Mouse (Mus musculus) spleen, adult 2 months (tissue): Measurements from ENCODE around the gene Ttc19. TPM values are rescaled to one million over a fixed set of nuclear protein-coding genes. Genes with fewer than 3 reads are reported as not detected.
"Not testable (repeated sequence)": the region's sequence is repeated elsewhere in the genome, so short reads cannot be mapped to it uniquely, and the experiment has no call there.

Experiments used
- DNase-seq, 2 experiments: peaks; one replicate each; pipeline versions ENCODE4 v3.0.0 to v3.0.0-alpha.2; 2012 to 2021; ENCODE audit warnings: low spot score in 2 of 2, low read depth in 1 of 2
- H3K27ac ChIP-seq: fragments of 200-500 bp; 2 replicates; pipeline ENCODE4 v1.5.1; 2012; ENCODE audit warnings: low read length, inconsistent platforms; ENCODE audit not compliant: insufficient read depth
- H3K27me3 ChIP-seq: fragments of 200-500 bp; 2 replicates; pipeline ENCODE4 v1.6.1; 2012; ENCODE audit warnings: mild to moderate bottlenecking, moderate library complexity, low read length, inconsistent platforms; ENCODE audit not compliant: control insufficient read depth, insufficient read depth
- H3K36me3 ChIP-seq: fragments of 200-500 bp; 2 replicates; pipeline ENCODE4 v1.6.1; 2012; ENCODE audit warnings: mild to moderate bottlenecking, low read length, inconsistent platforms; ENCODE audit not compliant: control insufficient read depth, insufficient read depth
- H3K4me1 ChIP-seq: fragments of 200-500 bp; 2 replicates; pipeline ENCODE4 v1.6.1; 2011; ENCODE audit warnings: inconsistent platforms; ENCODE audit not compliant: control insufficient read depth, insufficient read depth, insufficient read length
- H3K4me3 ChIP-seq: fragments of 200-500 bp; 2 replicates; pipeline ENCODE4 v1.5.1; 2011; ENCODE audit warnings: mild to moderate bottlenecking, inconsistent platforms; ENCODE audit not compliant: insufficient read depth, insufficient read length; ENCODE audit errors: extremely low read depth
- CTCF ChIP-seq: fragments of 200-500 bp; IDR thresholded peaks from 2 replicates; pipeline ENCODE4 v1.5.1; 2011; ENCODE audit warnings: mild to moderate bottlenecking, inconsistent platforms; ENCODE audit not compliant: insufficient read depth, insufficient read length, insufficient replicate concordance; ENCODE audit errors: extremely low read depth
- POLR2A ChIP-seq: fragments of 200-500 bp; IDR thresholded peaks from 2 replicates; pipeline ENCODE4 v1.6.1; 2011; ENCODE audit warnings: low read depth, low read length, inconsistent platforms
- WGBS: fragments of 180-500 bp; shearing (Covaris S2); methylation state at CpG from one replicate; pipeline ENCODE4 v1.1.7; 2018; 5-methylcytosine and 5-hydroxymethylcytosine counted together
- polyA plus RNA-seq: library from polyadenylated mRNA; depleted of rRNA; stranded (reverse); fragments of >200 nt; gene quantifications from 2 replicates; pipeline ENCODE4 v1.2.3, GENCODE M21; 2012

Ttc19 gene
- polyA plus RNA-seq, 1 experiment, result 4.4 TPM

- Histone ChIP-seq H3K27ac (no peak overlapping the region), H3K36me3 (0 out of 2 replicates have a peak, but pooled peaks cover 1% of the 10 kb centered on the region), H3K4me3 (no peak overlapping the region), H3K4me1 (no peaks in the 10 kb centered on the region), H3K27me3 (no peaks in the 10 kb centered on the region)
- 86% methylated on average over 17 of the region's 17 CpGs for WGBS
- no peak for DNase-seq
- TF ChIP-seq CTCF, result no peak
- TF ChIP-seq POLR2A, result no peak
These were observed 14.6 kb upstream of the Ttc19 start for GRCm38 (mm10) chr11:62266466-62267214.

DNA sequence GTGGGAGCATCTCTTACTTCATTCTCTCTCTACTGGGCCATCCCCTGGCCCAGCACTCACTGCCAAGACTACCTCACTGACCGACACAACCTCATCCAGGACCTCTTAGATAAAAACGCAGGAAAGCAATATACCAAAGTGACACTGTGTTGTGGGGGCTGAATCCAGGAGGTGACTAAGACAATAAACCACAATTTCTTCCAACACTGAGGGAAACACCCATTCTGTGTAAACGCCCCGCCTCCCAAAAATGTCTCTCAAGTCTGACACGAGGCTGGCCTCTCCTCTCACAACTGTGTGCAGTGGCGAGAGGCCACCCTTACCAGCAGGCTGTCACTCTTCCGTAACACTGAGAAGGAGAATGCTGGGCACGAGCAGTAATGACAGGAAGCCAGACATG, 12.9 kb upstream of the Ttc19 start:
- DNase-seq, result no peak
- Histone ChIP-seq H3K27me3 (no peaks in the 10 kb centered on the region), H3K36me3 (0 out of 2 replicates have a peak, but pooled peaks cover 1% of the 10 kb centered on the region), H3K4me1 (no peaks in the 10 kb centered on the region), H3K4me3 (no peak overlapping the region), H3K27ac (no peak overlapping the region)
- 75% methylated on average over 8 of the region's 8 CpGs for WGBS
- no peak for TF ChIP-seq POLR2A
- no peak for TF ChIP-seq CTCF

- DNase-seq, result no peak
- no peaks in the 10 kb centered on the region for H3K4me1 ChIP-seq
- WGBS, result 92% methylated on average over 12 of the region's 12 CpGs
These were observed 12.2 kb upstream of the Ttc19 start for GRCm38 (mm10) chr11:62269097-62269496.

GRCm38 (mm10) chr11:62270851-62271250, 10.4 kb upstream of the Ttc19 start:
- Histone ChIP-seq H3K27ac (no peak overlapping the region), H3K27me3 (no peaks in the 10 kb centered on the region), H3K4me3 (no peak overlapping the region), H3K36me3 (0 out of 2 replicates have a peak, but pooled peaks cover 1% of the 10 kb centered on the region), H3K4me1 (no peaks in the 10 kb centered on the region)
- WGBS, result 83% methylated on average over 5 of the region's 5 CpGs
- TF ChIP-seq CTCF (no peak), POLR2A (no peak)
- DNase-seq, result no peak

More at GRCm38 (mm10) chr11:62269097-62269496, 12.2 kb upstream of the Ttc19 start:
- no peak for TF ChIP-seq CTCF
- no peak for TF ChIP-seq POLR2A
- Histone ChIP-seq H3K27ac (no peak overlapping the region), H3K36me3 (0 out of 2 replicates have a peak, but pooled peaks cover 1% of the 10 kb centered on the region), H3K4me3 (no peak overlapping the region), H3K27me3 (no peaks in the 10 kb centered on the region)

GRCm38 (mm10) chr11:62277086-62277485, 4.2 kb upstream of the Ttc19 start:
- Histone ChIP-seq H3K4me1 (no peaks in the 10 kb centered on the region; the same call in 1 of the 2 replicates), H3K4me3 (no peak overlapping the region), H3K27me3 (no peaks in the 10 kb centered on the region), H3K27ac (no peak overlapping the region), H3K36me3 (no peaks in the 10 kb centered on the region)
- no peak for TF ChIP-seq CTCF
- TF ChIP-seq POLR2A, result no peak
- WGBS, result 92% methylated on average over 8 of the region's 8 CpGs
- no peak for DNase-seq

- Histone ChIP-seq H3K4me3 (no peak overlapping the region), H3K27me3 (no peaks in the 10 kb centered on the region), H3K36me3 (no peaks in the 10 kb centered on the region), H3K27ac (no peak overlapping the region), H3K4me1 (no peaks in the 10 kb centered on the region; the same call in 1 of the 2 replicates)
- WGBS, result 26% methylated on average over 5 of the region's 5 CpGs
- peak; percentile 8 to 40 for DNase-seq
- TF ChIP-seq CTCF, result peak; percentile 35; the same call in 1 of the 2 replicates
- no peak for TF ChIP-seq POLR2A
These were observed 3.2 kb upstream of the Ttc19 start for GRCm38 (mm10) chr11:62278027-62278426.

- DNase-seq, result no peak
- Histone ChIP-seq H3K27me3 (no peaks in the 10 kb centered on the region), H3K27ac (peak overlapping the region; percentile 84), H3K4me1 (no peaks in the 10 kb centered on the region; the same call in 1 of the 2 replicates), H3K4me3 (peak overlapping the region; percentile 84), H3K36me3 (no peaks in the 10 kb centered on the region)
- WGBS, result under 1% methylated on average over 44 of the region's 57 CpGs
- no peak for TF ChIP-seq POLR2A
- no peak for TF ChIP-seq CTCF
These were observed 326 bp downstream of the Ttc19 start for GRCm38 (mm10) chr11:62281601-62281997.

- H3K4me1 ChIP-seq, DNase-seq, H3K4me3 ChIP-seq, H3K36me3 ChIP-seq, H3K27ac ChIP-seq, H3K27me3 ChIP-seq: not testable (repeated sequence)
- WGBS, result 75% methylated on average over 3 of the region's 3 CpGs
These were observed 2.7 kb downstream of the Ttc19 start for GRCm38 (mm10) chr11:62284020-62284419.
